Mouse (Mus musculus): ENCODE measurements around the gene Tmx4. TPM values are rescaled to one million over a fixed set of nuclear protein-coding genes. Genes with fewer than 3 reads are reported as not detected.
A peak's percentile ranks its signal among the peaks of the same experiment; 100 is the strongest.
"Not testable (repeated sequence)": the region's sequence is repeated elsewhere in the genome, so short reads cannot be mapped to it uniquely, and the experiment has no call there.

The Tmx4 gene
- total and polyA plus RNA-seq, 2 experiments from 2014 or later = 110 to 153 TPM

- ATAC-seq (ENCODE audit: low FRiP score) (no peak), DNase-seq (ENCODE audit: low spot score) (no peak)
- Histone ChIP-seq H3K4me2 (ENCODE audit: low read depth, low read length, poor library complexity, severe bottlenecking) (no peak overlapping the region), H3K27me3 (ENCODE audit: insufficient read depth, low read length) (no peaks in the 10 kb centered on the region), H3K9me3 (ENCODE audit: low read length) (no peaks in the 10 kb centered on the region), H3K4me3 (ENCODE audit: low read depth, low read length) (no peak overlapping the region), H3K27ac (ENCODE audit: low read depth, low read length) (peak overlapping the region; percentile 99; the same call in 1 of the 2 replicates), H3K4me1 (ENCODE audit: insufficient read depth, low read length) (peaks cover 14% of the 10 kb centered on the region), H3K36me3 (ENCODE audit: insufficient read depth, low read length) (no peaks in the 10 kb centered on the region), H3K9ac (replicated peaks; ENCODE audit: low read length, poor library complexity, severe bottlenecking) (no peak overlapping the region)
- 71% methylated on average over 3 of the region's 3 CpGs for WGBS
- no peak for TF ChIP-seq CTCF (IDR thresholded peaks at IDR 0.05)
These were observed 1.8 kb upstream of the Tmx4 start for GRCm38 (mm10) chr2:134645752-134646151.

- ATAC-seq (ENCODE audit: low FRiP score) (no peak), DNase-seq (ENCODE audit: low spot score) (peak; percentile 21)
- no peak overlapping the region for H3K4me2 ChIP-seq (ENCODE audit: low read depth, low read length, poor library complexity, severe bottlenecking)
- no peak overlapping the region for H3K9ac ChIP-seq (replicated peaks; ENCODE audit: low read length, poor library complexity, severe bottlenecking)
- H3K9me3 ChIP-seq (ENCODE audit: low read length) = no peaks in the 10 kb centered on the region
- TF ChIP-seq CTCF (IDR thresholded peaks at IDR 0.05) = no peak
- H3K4me3 ChIP-seq (ENCODE audit: low read depth, low read length) = no peak overlapping the region
- no peaks in the 10 kb centered on the region for H3K36me3 ChIP-seq (ENCODE audit: insufficient read depth, low read length)
- 19% methylated on average over 4 of the region's 4 CpGs for WGBS
- peaks cover 14% of the 10 kb centered on the region for H3K4me1 ChIP-seq (ENCODE audit: insufficient read depth, low read length)
- H3K27ac ChIP-seq (ENCODE audit: low read depth, low read length) = peak overlapping the region; percentile 99
- H3K27me3 ChIP-seq (ENCODE audit: insufficient read depth, low read length) = no peaks in the 10 kb centered on the region
These were observed 1.2 kb upstream of the Tmx4 start for GRCm38 (mm10) chr2:134645166-134645565.

DNA sequence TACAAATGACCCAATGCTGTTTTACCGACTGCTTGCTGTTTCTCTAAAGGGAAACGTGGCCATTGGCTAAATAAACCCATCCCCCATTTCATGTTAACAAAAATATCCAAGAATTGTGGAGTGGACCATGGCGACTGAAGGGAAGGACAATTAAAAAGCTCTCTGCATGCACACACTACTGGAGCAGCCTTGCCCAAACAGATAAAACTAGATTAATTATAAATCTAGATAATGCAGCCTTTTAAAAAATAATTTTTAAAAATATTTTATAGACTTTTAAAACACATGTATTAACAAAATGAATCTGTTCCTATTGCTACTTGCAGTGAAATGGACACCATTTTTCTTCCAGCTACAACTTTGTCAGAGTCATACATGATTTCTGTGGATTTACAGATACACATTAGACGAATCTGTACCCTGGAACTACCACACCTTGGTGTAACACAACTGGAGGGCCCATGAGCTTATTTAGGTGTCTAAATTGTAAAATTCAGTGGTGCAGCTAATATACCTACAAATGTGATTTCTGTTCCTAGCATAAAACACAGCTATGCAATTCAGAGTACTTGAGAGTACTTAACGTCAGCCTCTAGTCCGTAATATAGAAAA, 462 bp upstream of the Tmx4 start:
- Histone ChIP-seq H3K27ac (ENCODE audit: low read depth, low read length) (peak overlapping the region; percentile 99), H3K9me3 (ENCODE audit: low read length) (no peaks in the 10 kb centered on the region), H3K4me2 (ENCODE audit: low read depth, low read length, poor library complexity, severe bottlenecking) (peak overlapping the region; percentile 55), H3K4me3 (ENCODE audit: low read depth, low read length) (peak overlapping the region; percentile 73; the same call in 1 of the 2 replicates), H3K9ac (replicated peaks; ENCODE audit: low read length, poor library complexity, severe bottlenecking) (no peak overlapping the region; the same call in 1 of the 2 replicates), H3K27me3 (ENCODE audit: insufficient read depth, low read length) (no peaks in the 10 kb centered on the region), H3K4me1 (ENCODE audit: insufficient read depth, low read length) (peaks cover 14% of the 10 kb centered on the region), H3K36me3 (ENCODE audit: insufficient read depth, low read length) (no peaks in the 10 kb centered on the region)
- ATAC-seq (ENCODE audit: low FRiP score) (no peak), DNase-seq (ENCODE audit: low spot score) (no peak)
- no peak for TF ChIP-seq CTCF (IDR thresholded peaks at IDR 0.05)
- WGBS = 14% methylated on average over 6 of the region's 6 CpGs

DNA sequence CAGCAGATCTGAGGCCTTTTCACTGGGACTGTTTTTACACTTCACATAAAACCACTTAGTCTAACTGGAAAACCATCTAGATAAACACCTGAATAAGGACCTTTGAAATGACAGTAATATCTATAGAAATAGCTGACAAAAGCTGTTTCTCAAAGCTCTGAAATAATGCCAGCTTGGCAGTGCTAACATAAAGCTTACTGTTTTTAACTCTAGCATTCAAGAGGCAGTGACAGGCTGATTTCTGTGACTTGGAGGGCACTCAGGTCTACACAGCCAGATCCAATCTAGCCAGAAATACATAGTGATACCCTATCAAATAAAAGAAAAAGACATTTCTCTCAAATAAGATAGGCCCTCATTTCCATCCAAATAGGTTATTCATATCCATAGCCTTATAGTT, 1.6 kb downstream of the Tmx4 start:
- peak overlapping the region; percentile 73 for H3K4me3 ChIP-seq (ENCODE audit: low read depth, low read length)
- peaks cover 14% of the 10 kb centered on the region for H3K4me1 ChIP-seq (ENCODE audit: insufficient read depth, low read length)
- DNase-seq (ENCODE audit: low spot score) (no peak), ATAC-seq (ENCODE audit: low FRiP score) (no peak)
- H3K36me3 ChIP-seq (ENCODE audit: insufficient read depth, low read length) = no peaks in the 10 kb centered on the region
- TF ChIP-seq CTCF (IDR thresholded peaks at IDR 0.05) = no peak
- H3K27ac ChIP-seq (ENCODE audit: low read depth, low read length) = peak overlapping the region; percentile 59
- H3K27me3 ChIP-seq (ENCODE audit: insufficient read depth, low read length) = no peaks in the 10 kb centered on the region
- H3K9ac ChIP-seq (replicated peaks; ENCODE audit: low read length, poor library complexity, severe bottlenecking) = 0 out of 2 replicates have a peak overlapping the region, but pooled peaks have one; percentile 24
- peak overlapping the region; percentile 55 for H3K4me2 ChIP-seq (ENCODE audit: low read depth, low read length, poor library complexity, severe bottlenecking)
- H3K9me3 ChIP-seq (ENCODE audit: low read length) = no peaks in the 10 kb centered on the region

DNA sequence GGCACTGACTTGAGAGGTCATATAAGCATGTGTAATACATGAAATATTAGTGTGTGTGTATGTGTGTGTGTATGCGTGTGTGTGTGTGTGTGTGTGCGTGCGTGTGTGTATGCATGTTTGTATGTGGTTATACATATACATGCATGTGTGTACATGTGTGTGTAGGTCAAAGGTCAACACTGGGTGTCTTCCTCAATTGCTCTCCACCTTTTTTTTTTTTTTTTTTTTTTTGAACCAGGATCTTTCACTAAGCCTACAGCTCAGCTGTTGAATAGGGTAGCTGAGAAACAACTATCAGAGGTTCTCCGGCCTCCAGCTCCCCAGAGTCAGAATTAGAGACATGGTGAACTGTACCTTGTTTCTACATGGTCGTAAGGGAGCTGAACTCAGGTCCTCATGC, 2.6 kb downstream of the Tmx4 start:
- 91% methylated on average over 5 of the region's 5 CpGs for WGBS
- no peak for DNase-seq (ENCODE audit: low spot score)
- Histone ChIP-seq H3K27me3 (ENCODE audit: insufficient read depth, low read length) (no peaks in the 10 kb centered on the region), H3K36me3 (ENCODE audit: insufficient read depth, low read length) (peaks cover under 1% of the 10 kb centered on the region; the same call in 1 of the 2 replicates), H3K4me2 (ENCODE audit: low read depth, low read length, poor library complexity, severe bottlenecking) (peak overlapping the region; percentile 55), H3K27ac (ENCODE audit: low read depth, low read length) (no peak overlapping the region), H3K9ac (replicated peaks; ENCODE audit: low read length, poor library complexity, severe bottlenecking) (no peak overlapping the region), H3K4me3 (ENCODE audit: low read depth, low read length) (no peak overlapping the region), H3K9me3 (ENCODE audit: low read length) (no peaks in the 10 kb centered on the region), H3K4me1 (ENCODE audit: insufficient read depth, low read length) (peaks cover 14% of the 10 kb centered on the region)
- TF ChIP-seq CTCF (IDR thresholded peaks at IDR 0.05) = no peak
- ATAC-seq (ENCODE audit: low FRiP score) = no peak

DNA sequence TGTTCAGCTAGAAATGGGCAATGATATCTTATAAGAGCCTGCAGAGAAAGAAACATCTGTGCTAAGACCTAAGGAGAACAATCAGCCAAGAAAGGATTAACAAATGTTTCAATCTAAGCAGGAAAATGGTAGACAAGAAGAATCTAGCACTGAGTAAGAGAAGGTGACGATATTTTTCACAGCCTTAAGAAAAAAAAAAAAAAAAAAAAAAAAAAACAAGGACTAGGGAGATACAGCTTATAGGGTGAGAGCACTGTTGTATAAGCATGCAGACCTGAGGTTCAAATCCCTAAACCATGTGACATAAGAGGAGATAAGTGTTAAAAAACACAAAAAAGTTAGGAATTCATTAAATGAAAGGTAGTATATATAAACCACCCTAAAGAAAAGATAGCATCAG, 3.5 kb downstream of the Tmx4 start:
- Histone ChIP-seq H3K27ac (ENCODE audit: low read depth, low read length) (no peak overlapping the region), H3K36me3 (ENCODE audit: insufficient read depth, low read length) (peaks cover 2% of the 10 kb centered on the region; the same call in 1 of the 2 replicates), H3K27me3 (ENCODE audit: insufficient read depth, low read length) (no peaks in the 10 kb centered on the region), H3K4me1 (ENCODE audit: insufficient read depth, low read length) (peaks cover 11% of the 10 kb centered on the region), H3K9ac (replicated peaks; ENCODE audit: low read length, poor library complexity, severe bottlenecking) (no peak overlapping the region), H3K9me3 (ENCODE audit: low read length) (no peaks in the 10 kb centered on the region), H3K4me2 (ENCODE audit: low read depth, low read length, poor library complexity, severe bottlenecking) (peak overlapping the region; percentile 36), H3K4me3 (ENCODE audit: low read depth, low read length) (no peak overlapping the region)
- DNase-seq (ENCODE audit: low spot score) (no peak), ATAC-seq (ENCODE audit: low FRiP score) (no peak)
- 52% methylated on average over 1 of the region's 1 CpGs for WGBS
- no peak for TF ChIP-seq CTCF (IDR thresholded peaks at IDR 0.05)

GRCm38 (mm10) chr2:134628541-134628940, 15.4 kb downstream of the Tmx4 start:
- H3K9ac ChIP-seq (replicated peaks; ENCODE audit: low read length, poor library complexity, severe bottlenecking); H3K9me3 ChIP-seq (ENCODE audit: low read length); H3K4me1 ChIP-seq (ENCODE audit: insufficient read depth, low read length); DNase-seq (ENCODE audit: low spot score); H3K27ac ChIP-seq (ENCODE audit: low read depth, low read length); H3K27me3 ChIP-seq (ENCODE audit: insufficient read depth, low read length); H3K4me2 ChIP-seq (ENCODE audit: low read depth, low read length, poor library complexity, severe bottlenecking); H3K36me3 ChIP-seq (ENCODE audit: insufficient read depth, low read length); H3K4me3 ChIP-seq (ENCODE audit: low read depth, low read length); ATAC-seq (ENCODE audit: low FRiP score): not testable (repeated sequence)
- 97% methylated on average over 1 of the region's 2 CpGs for WGBS
